Mouse (Mus musculus) hindbrain, embryonic 14.5 days (tissue): ENCODE results near the gene Trim47. TPM values are rescaled to one million over a fixed set of nuclear protein-coding genes. Genes with fewer than 3 reads are reported as not detected.

Experiments
- ATAC-seq: fragments of 200-750 bp; cut with Nextera tagmentation; 2 replicates; pipeline ENCODE4 v1.8.0; 2017; ENCODE audit warnings: moderate number of reproducible peaks, mild to moderate bottlenecking, moderate TSS enrichment, moderate library complexity; ENCODE audit not compliant: low FRiP score
- DNase-seq: peaks from one replicate; pipeline ENCODE4 v3.0.0-alpha.2; 2015; ENCODE audit warnings: low spot score
- H3K27ac ChIP-seq: fragments of 300-500 bp; sonication (generic); 2 replicates; pipeline ENCODE4 v1.5.1; 2014; ENCODE audit warnings: mild to moderate bottlenecking, moderate library complexity
- H3K27me3 ChIP-seq: fragments of 300-500 bp; sonication (generic); 2 replicates; pipeline ENCODE4 v1.6.1; 2014; ENCODE audit warnings: mild to moderate bottlenecking, low read length, mixed read lengths; ENCODE audit not compliant: control insufficient read depth, insufficient read depth
- H3K36me3 ChIP-seq: fragments of 300-500 bp; sonication (generic); replicated peaks from 2 replicates; pipeline ENCODE4 v1.6.1; 2014; ENCODE audit not compliant: control insufficient read depth, insufficient read depth
- H3K4me1 ChIP-seq: fragments of 300-500 bp; sonication (generic); replicated peaks from 2 replicates; pipeline ENCODE4 v1.6.1; 2014; ENCODE audit warnings: antibody characterized with exemption, low read length, mixed read lengths; ENCODE audit not compliant: control insufficient read depth, insufficient read depth
- H3K4me2 ChIP-seq: fragments of 300-500 bp; sonication (generic); replicated peaks from 2 replicates; pipeline ENCODE4 v1.6.1; 2014; ENCODE audit warnings: mild to moderate bottlenecking, moderate library complexity
- H3K4me3 ChIP-seq: fragments of 300-500 bp; sonication (generic); replicated peaks from 2 replicates; pipeline ENCODE4 v1.5.1; 2014; ENCODE audit warnings: mild to moderate bottlenecking, low read length
- H3K9ac ChIP-seq: fragments of 300-500 bp; sonication (generic); 2 replicates; pipeline ENCODE4 v1.6.1; 2014
- H3K9me3 ChIP-seq: fragments of 300-500 bp; sonication (generic); 2 replicates; pipeline ENCODE4 v1.6.1; 2016; ENCODE audit warnings: low read length; ENCODE audit not compliant: control insufficient read depth
- WGBS: fragments of 180-500 bp; shearing (Covaris S2); extraction: QIAGEN DNeasy Blood & Tissue Kit; methylation state at CpG from one replicate; pipeline ENCODE4 v1.1.7; 2014; 5-methylcytosine and 5-hydroxymethylcytosine counted together
- polyA plus RNA-seq: library from polyadenylated mRNA; unstranded; fragments of >200 nt; fragmentation: Nextera tagmentation; extraction: Ambion mirVana; gene quantifications from 2 replicates; pipeline ENCODE4 v1.2.1, GENCODE M21; 2014

The Trim47 gene
- polyA plus RNA-seq, 1 experiment from 2014 or later = 9.4 TPM

- Histone ChIP-seq H3K9me3 (no peaks in the 10 kb centered on the region), H3K4me2 (no peak overlapping the region), H3K9ac (no peak overlapping the region), H3K4me1 (peaks cover 4% of the 10 kb centered on the region; the same call in 1 of the 2 replicates), H3K27ac (no peak overlapping the region), H3K4me3 (no peak overlapping the region), H3K36me3 (peaks cover 30% of the 10 kb centered on the region), H3K27me3 (no peaks in the 10 kb centered on the region)
- WGBS = 85% methylated on average over 7 of the region's 7 CpGs
- DNase-seq (no peak), ATAC-seq (no peak)
Observed at GRCm38 (mm10) chr11:116076836-116077235, 50.2 kb downstream of the Trim47 start.

DNA sequence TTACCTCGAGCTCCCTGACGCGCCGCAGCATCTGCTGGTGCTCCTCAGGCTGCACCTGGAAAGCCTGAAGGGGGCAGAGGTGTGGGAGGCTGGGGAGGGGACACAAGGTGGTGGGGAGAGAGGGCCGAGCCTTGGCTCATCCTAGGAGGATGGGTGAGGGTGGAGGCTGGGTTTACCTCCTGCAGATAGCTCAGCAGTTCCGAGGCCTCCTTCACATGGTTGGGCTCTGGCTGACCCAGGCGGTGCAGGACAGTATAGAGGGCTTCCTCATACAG is 50.8 kb downstream of the Trim47 start:
- Histone ChIP-seq H3K4me2 (no peak overlapping the region), H3K9ac (no peak overlapping the region), H3K27ac (no peak overlapping the region), H3K9me3 (no peaks in the 10 kb centered on the region), H3K4me3 (no peak overlapping the region), H3K4me1 (peaks cover 4% of the 10 kb centered on the region; the same call in 1 of the 2 replicates), H3K36me3 (peaks cover 23% of the 10 kb centered on the region), H3K27me3 (no peaks in the 10 kb centered on the region)
- DNase-seq (no peak), ATAC-seq (no peak)
- WGBS = 70% methylated on average over 7 of the region's 7 CpGs

DNA sequence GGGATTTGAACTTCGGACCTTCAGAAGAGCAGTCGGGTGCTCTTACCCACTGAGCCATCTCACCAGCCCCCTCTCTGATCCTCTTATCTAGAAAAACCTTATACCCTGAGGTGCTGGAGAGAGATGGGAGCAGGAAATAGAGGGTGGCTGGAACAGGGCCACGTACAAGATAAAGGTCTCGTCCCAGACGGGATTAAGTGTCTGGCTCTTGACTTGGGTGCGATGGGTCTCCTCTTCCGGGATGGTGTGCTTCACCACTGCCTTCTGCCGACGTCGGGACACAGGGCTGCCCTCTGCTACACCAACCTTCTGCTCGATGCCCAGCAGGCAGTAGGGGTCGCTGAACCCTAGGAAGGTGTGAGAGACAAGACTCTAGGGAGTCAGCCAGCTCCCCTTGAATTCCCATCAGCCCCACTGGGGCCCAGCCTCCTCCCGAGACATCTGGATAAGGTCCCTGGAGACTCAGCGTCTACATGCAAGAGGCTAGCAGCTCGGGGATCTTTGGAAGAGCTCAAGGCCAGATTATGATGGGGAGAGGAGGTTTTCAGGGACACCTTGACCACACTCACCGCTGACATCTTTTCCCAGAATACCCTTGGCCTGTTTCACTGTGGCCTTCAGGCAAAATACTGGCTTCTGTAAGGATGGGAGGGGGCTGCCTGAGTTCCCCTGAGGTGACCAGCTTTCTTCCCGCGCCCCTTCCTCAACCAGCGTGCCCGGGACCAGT is 51.3 kb downstream of the Trim47 start:
- Histone ChIP-seq H3K27me3 (no peaks in the 10 kb centered on the region), H3K9ac (no peak overlapping the region), H3K27ac (no peak overlapping the region), H3K36me3 (peaks cover 18% of the 10 kb centered on the region), H3K4me3 (no peak overlapping the region), H3K4me2 (no peak overlapping the region), H3K9me3 (no peaks in the 10 kb centered on the region), H3K4me1 (peaks cover 4% of the 10 kb centered on the region; the same call in 1 of the 2 replicates)
- WGBS = 64% methylated on average over 20 of the region's 20 CpGs
- no peak for ATAC-seq
- no peak for DNase-seq

- peaks cover 7% of the 10 kb centered on the region; the same call in 1 of the 2 replicates for H3K36me3 ChIP-seq
- no peak overlapping the region for H3K4me2 ChIP-seq
- H3K4me3 ChIP-seq = no peak overlapping the region
- no peak for ATAC-seq
- H3K4me1 ChIP-seq = peaks cover 4% of the 10 kb centered on the region; the same call in 1 of the 2 replicates
- H3K9me3 ChIP-seq = no peaks in the 10 kb centered on the region
- no peak for DNase-seq
- no peak overlapping the region for H3K9ac ChIP-seq
- 69% methylated on average over 7 of the region's 7 CpGs for WGBS
- H3K27ac ChIP-seq = no peak overlapping the region
- no peaks in the 10 kb centered on the region for H3K27me3 ChIP-seq
Observed at GRCm38 (mm10) chr11:116074436-116074991, 52.5 kb downstream of the Trim47 start.

GRCm38 (mm10) chr11:116072608-116073007 is 54.4 kb downstream of the Trim47 start:
- Histone ChIP-seq H3K36me3 (no peaks in the 10 kb centered on the region), H3K27me3 (no peaks in the 10 kb centered on the region), H3K9ac (no peak overlapping the region), H3K4me3 (no peak overlapping the region), H3K9me3 (no peaks in the 10 kb centered on the region), H3K4me1 (no peaks in the 10 kb centered on the region), H3K4me2 (no peak overlapping the region), H3K27ac (no peak overlapping the region)
- WGBS = 89% methylated on average over 3 of the region's 3 CpGs
- ATAC-seq (no peak), DNase-seq (no peak)

GRCm38 (mm10) chr11:116071510-116071909 is 55.5 kb downstream of the Trim47 start:
- no peaks in the 10 kb centered on the region for H3K9me3 ChIP-seq
- no peaks in the 10 kb centered on the region for H3K4me1 ChIP-seq
- no peak overlapping the region for H3K4me3 ChIP-seq
- 69% methylated on average over 5 of the region's 5 CpGs for WGBS
- no peak overlapping the region for H3K9ac ChIP-seq
- no peaks in the 10 kb centered on the region for H3K36me3 ChIP-seq
- H3K4me2 ChIP-seq = no peak overlapping the region
- ATAC-seq = no peak
- H3K27me3 ChIP-seq = no peaks in the 10 kb centered on the region
- DNase-seq = no peak
- H3K27ac ChIP-seq = no peak overlapping the region

DNA sequence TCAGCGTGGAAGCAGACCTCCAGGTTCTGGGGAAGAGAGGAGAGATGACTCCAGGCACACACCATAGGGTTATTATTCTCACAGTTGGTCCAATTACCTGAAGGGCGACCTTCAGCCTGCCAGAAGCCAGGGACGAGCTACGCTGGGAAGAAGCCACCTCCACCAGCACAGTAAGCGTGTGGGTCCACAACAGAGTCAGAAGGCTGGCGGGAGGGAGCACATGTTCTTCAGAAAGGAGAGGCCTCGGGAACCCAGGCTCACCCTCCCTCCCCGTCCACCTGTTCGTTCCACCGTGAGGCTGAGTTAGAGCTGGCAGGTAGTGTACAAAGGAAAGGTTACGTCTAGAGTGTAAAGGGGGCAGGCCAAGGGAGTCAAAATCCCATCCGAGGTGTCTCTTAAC is 61.7 kb downstream of the Trim47 start:
- Histone ChIP-seq H3K9ac (no peak overlapping the region), H3K9me3 (no peaks in the 10 kb centered on the region), H3K4me3 (no peak overlapping the region), H3K4me2 (no peak overlapping the region), H3K27ac (no peak overlapping the region), H3K36me3 (peaks cover 17% of the 10 kb centered on the region), H3K4me1 (no peaks in the 10 kb centered on the region), H3K27me3 (no peaks in the 10 kb centered on the region)
- DNase-seq (no peak), ATAC-seq (no peak)
- 91% methylated on average over 12 of the region's 12 CpGs for WGBS

DNA sequence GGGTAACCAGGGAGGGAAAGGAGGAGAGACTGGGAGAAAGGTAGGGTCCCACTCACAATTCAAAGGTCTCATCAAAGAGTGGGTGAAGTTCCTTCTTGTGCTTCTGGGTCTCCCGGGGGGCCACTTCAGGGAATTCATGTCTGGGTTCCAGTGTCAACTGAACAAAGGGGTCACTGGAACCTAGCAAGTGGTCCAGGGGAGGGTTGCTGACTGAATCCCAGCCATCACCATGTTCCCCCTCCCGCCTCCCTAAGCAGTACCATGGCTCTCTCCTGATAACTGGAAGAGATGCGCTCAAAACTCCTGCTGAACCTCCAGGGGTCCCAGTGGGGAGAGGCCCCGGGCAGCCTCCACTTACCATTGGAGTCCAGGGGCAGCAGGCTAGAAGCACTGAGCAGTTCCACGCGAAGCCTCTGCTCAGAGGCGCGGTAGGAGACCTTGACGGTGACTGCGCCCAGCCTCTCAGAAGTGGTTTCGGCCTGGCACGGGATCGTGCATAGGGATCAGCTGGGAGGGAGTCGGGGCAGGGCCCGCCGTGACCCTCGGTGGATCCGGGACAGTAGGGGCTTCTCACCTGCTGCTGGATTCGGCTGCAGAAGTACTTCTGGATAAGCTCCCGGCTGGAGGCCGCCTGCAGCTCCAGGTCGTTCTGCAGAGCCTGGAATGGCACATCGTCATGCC is 62.7 kb downstream of the Trim47 start:
- Histone ChIP-seq H3K4me3 (no peak overlapping the region), H3K4me2 (no peak overlapping the region), H3K9me3 (no peaks in the 10 kb centered on the region), H3K27ac (no peak overlapping the region), H3K36me3 (peaks cover 28% of the 10 kb centered on the region), H3K4me1 (no peaks in the 10 kb centered on the region), H3K27me3 (no peaks in the 10 kb centered on the region), H3K9ac (no peak overlapping the region)
- WGBS = 71% methylated on average over 23 of the region's 23 CpGs
- ATAC-seq (no peak), DNase-seq (no peak)

DNA sequence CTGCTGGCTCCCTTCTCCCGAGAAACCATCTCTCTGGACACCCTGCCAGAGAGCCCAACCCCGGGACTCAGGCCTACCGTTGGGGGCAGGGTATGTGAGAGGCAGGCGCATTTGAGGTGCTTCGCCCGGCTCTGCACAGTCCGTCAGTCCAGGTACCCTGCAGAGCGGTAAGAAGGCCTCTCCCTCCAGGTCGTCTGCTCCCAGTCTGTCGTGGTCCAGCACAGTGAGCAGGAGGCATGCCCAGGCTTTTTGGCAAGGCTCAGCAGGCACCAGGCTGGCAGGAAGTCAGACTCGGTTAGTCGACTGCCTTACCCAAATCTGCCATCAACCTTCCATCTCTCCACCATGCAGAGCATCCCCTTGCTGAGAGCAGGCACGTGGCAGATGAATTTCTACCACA is 63.4 kb downstream of the Trim47 start:
- H3K4me1 ChIP-seq = no peaks in the 10 kb centered on the region
- peaks cover 35% of the 10 kb centered on the region for H3K36me3 ChIP-seq
- DNase-seq (no peak), ATAC-seq (no peak)
- 66% methylated on average over 13 of the region's 13 CpGs for WGBS
- H3K4me2 ChIP-seq = no peak overlapping the region
- no peak overlapping the region for H3K4me3 ChIP-seq
- H3K27me3 ChIP-seq = no peaks in the 10 kb centered on the region
- no peaks in the 10 kb centered on the region for H3K9me3 ChIP-seq
- H3K27ac ChIP-seq = no peak overlapping the region
- no peak overlapping the region for H3K9ac ChIP-seq
